Mouse (Mus musculus) macrophage (primary cell): ENCODE measurements around the gene Spo11. TPM values are rescaled to one million over a fixed set of nuclear protein-coding genes. Genes with fewer than 3 reads are reported as not detected.

ENCODE experiments used
- H3K27ac ChIP-seq: fragments of 350-480 bp; formaldehyde crosslinking; 2 replicates; pipeline ENCODE4 v1.9.0; 2021
- H3K36me3 ChIP-seq: fragments of 350-480 bp; formaldehyde crosslinking; 2 replicates; pipeline ENCODE4 v1.9.0; 2021; ENCODE audit errors: inconsistent target
- H3K4me3 ChIP-seq: fragments of 350-480 bp; formaldehyde crosslinking; 2 replicates; pipeline ENCODE4 v1.9.0; 2021; ENCODE audit errors: inconsistent target
- H3K79me2 ChIP-seq: fragments of 350-480 bp; formaldehyde crosslinking; 2 replicates; pipeline ENCODE4 v1.9.0; 2021; ENCODE audit errors: inconsistent target
- WGBS: methylation state at CpG from one replicate; pipeline ENCODE4 v1.1.7; 2026; ENCODE audit warnings: inconsistent platforms; ENCODE audit not compliant: missing documents; 5-methylcytosine and 5-hydroxymethylcytosine counted together
- polyA plus RNA-seq: library from polyadenylated mRNA; stranded (reverse); fragments of 250-400 nt; gene quantifications from 3 replicates; pipeline ENCODE4 v1.2.4, GENCODE M21; 2018; ENCODE audit warnings: inconsistent platforms
- total RNA-seq, 78 experiments: library from RNA; depleted of rRNA; stranded (reverse); fragments of 250-400 nt; gene quantifications; 1 replicate in 9 of 78; 2 replicates in 24 of 78; 3 replicates in 43 of 78; 4 replicates in 2 of 78; pipeline ENCODE4 v1.2.4; 2018; ENCODE audit warnings: inconsistent platforms in 56 of 78

The Spo11 gene
- total RNA-seq (2018; cell fraction: chromatin; rRNA removed): not detected
- total RNA-seq (2018; cell fraction: cytosol; rRNA removed): not detected
- total RNA-seq (2018; cell fraction: nucleus; rRNA removed): not detected
- polyA plus RNA-seq: not detected in 3 replicates

DNA sequence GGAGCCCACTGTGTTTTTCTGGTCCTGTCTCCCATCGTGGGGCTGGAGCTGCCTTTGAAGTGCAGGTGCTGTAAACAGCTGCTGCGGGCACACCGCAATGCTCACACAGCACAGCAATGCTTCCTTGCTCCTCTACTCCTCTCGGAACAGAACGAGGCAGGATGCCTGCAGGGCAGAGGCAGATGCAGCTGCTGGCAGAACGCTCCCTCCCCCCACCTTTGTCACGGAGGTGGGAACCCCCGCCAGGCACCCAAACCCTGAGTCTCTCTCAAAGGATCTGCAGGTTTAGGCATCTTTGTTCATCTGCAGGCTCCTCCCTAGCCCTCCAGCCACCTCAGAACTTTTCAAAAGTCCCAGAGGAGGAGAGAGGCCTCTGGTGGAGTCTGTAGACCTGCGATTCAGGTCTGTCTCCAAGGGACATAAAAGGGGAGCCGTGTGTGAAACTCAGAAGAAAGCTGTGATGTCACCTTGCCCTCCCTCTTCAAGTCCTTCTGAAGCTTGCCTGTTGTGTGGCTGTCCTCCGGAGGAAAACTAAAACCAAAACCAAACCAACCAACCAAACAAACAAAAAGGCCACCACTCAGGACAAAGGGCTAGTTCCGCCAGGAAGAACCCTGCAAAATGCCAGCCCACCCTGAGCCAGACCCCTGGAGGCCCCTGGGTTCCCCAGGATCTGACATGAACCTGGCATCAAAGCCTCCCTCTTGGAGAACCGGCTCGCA lies at the start of gene Spo11:
Gene Spo11 (plus strand): TSS at position 292 of the 722 bp plus-strand sequence.
- Histone ChIP-seq H3K4me3 (no peak within 1 kb of the TSS), H3K27ac (no peak within 1 kb of the TSS), H3K79me2 (no peaks in the 10 kb centered on the region), H3K36me3 (no peaks in the 10 kb centered on the region)
- WGBS: 19% methylated on average over 14 of the region's 14 CpGs

GRCm38 (mm10) chr2:172929905-172930436 lies 47.5 kb upstream of the Spo11 start:
- WGBS: 90% methylated on average over 14 of the region's 14 CpGs
- no peak overlapping the region for H3K27ac ChIP-seq
- no peak overlapping the region for H3K4me3 ChIP-seq
- H3K79me2 ChIP-seq: no peaks in the 10 kb centered on the region
- H3K36me3 ChIP-seq: no peaks in the 10 kb centered on the region

GRCm38 (mm10) chr2:172931137-172931898 lies 46.2 kb upstream of the Spo11 start:
- no peaks in the 10 kb centered on the region for H3K79me2 ChIP-seq
- WGBS: 83% methylated on average over 17 of the region's 17 CpGs
- H3K36me3 ChIP-seq: no peaks in the 10 kb centered on the region
- H3K27ac ChIP-seq: no peak overlapping the region
- H3K4me3 ChIP-seq: no peak overlapping the region

- 1% methylated on average over 34 of the region's 34 CpGs for WGBS
- Histone ChIP-seq H3K4me3 (no peak overlapping the region), H3K27ac (no peak overlapping the region), H3K36me3 (no peaks in the 10 kb centered on the region), H3K79me2 (no peaks in the 10 kb centered on the region)
These were observed 43.7 kb upstream of the Spo11 start for GRCm38 (mm10) chr2:172933631-172934419.

DNA sequence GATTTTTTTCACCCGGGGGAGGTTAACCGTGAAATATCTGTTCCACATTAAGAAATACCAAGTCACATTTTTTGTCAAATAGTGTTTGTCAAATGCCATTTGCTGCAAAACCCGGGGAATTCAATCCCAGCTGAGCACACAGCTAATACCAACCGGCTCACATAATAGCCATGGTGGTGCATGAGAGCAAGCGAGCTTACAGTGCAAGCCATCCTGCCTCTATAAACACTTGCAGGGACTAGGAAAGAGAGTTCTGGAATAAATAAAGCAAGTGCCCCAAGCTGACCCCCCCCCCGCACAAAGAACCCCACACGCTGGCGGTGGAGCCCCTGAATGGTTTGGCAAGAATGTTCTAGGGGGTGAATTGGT lies 43.1 kb upstream of the Spo11 start:
- H3K4me3 ChIP-seq: no peak overlapping the region
- 26% methylated on average over 8 of the region's 8 CpGs for WGBS
- H3K79me2 ChIP-seq: no peaks in the 10 kb centered on the region
- H3K36me3 ChIP-seq: no peaks in the 10 kb centered on the region
- H3K27ac ChIP-seq: no peak overlapping the region

- no peak overlapping the region for H3K4me3 ChIP-seq
- 56% methylated on average over 30 of the region's 30 CpGs for WGBS
- no peak overlapping the region for H3K27ac ChIP-seq
- H3K79me2 ChIP-seq: no peaks in the 10 kb centered on the region
- no peaks in the 10 kb centered on the region for H3K36me3 ChIP-seq
These were observed 42.4 kb upstream of the Spo11 start for GRCm38 (mm10) chr2:172934891-172935740.

DNA sequence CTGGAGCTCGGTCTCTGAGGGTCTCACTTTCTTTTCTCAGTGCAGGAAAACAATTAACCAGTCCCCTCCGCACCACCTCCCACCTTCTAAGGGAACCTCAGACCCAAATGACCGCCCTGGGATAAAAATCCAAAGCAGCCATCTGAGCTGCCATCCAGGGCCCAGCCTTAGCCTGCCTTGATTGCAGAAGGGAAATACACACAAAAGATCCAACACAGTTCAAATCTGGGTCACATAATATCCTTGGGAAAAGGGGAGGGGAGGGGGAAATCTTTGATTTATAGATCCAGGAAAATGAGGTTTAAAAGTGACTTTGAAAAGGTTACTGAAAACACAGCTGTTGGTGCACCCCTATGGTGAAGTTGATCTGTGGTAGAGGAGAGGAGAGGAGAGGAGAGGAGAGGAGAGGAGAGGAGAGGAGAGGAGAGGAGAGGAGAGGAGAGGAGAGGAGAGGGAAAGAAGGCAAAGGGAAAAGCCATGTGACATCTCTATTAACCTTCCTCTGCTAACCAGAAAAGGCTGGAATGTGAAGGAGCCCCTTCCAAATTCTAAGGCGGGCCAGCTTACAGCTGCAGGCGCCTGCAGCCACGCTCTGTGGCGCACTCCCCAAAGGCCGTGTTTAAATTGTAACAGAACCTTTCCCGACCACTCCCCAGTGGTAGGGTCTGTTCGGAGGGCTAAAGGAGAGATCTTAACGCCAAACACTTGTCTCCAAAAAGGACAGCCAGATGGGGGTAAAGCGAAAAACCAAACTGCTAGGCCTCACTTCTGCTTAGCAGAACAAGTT lies 41.5 kb upstream of the Spo11 start:
- WGBS: 87% methylated on average over 12 of the region's 12 CpGs

GRCm38 (mm10) chr2:172936844-172937243 lies 40.7 kb upstream of the Spo11 start:
- Histone ChIP-seq H3K4me3 (no peak overlapping the region), H3K36me3 (no peaks in the 10 kb centered on the region), H3K79me2 (no peaks in the 10 kb centered on the region), H3K27ac (no peak overlapping the region)
- 89% methylated on average over 5 of the region's 5 CpGs for WGBS

More for the DNA sequence above, 41.5 kb upstream of the Spo11 start:
- Histone ChIP-seq H3K4me3 (no peak overlapping the region), H3K36me3 (no peaks in the 10 kb centered on the region), H3K79me2 (no peaks in the 10 kb centered on the region), H3K27ac (no peak overlapping the region)

- WGBS: 72% methylated on average over 12 of the region's 12 CpGs
- Histone ChIP-seq H3K4me3 (no peak overlapping the region), H3K27ac (no peak overlapping the region), H3K79me2 (no peaks in the 10 kb centered on the region), H3K36me3 (no peaks in the 10 kb centered on the region)
These were observed 39.9 kb upstream of the Spo11 start for GRCm38 (mm10) chr2:172937326-172938190.

DNA sequence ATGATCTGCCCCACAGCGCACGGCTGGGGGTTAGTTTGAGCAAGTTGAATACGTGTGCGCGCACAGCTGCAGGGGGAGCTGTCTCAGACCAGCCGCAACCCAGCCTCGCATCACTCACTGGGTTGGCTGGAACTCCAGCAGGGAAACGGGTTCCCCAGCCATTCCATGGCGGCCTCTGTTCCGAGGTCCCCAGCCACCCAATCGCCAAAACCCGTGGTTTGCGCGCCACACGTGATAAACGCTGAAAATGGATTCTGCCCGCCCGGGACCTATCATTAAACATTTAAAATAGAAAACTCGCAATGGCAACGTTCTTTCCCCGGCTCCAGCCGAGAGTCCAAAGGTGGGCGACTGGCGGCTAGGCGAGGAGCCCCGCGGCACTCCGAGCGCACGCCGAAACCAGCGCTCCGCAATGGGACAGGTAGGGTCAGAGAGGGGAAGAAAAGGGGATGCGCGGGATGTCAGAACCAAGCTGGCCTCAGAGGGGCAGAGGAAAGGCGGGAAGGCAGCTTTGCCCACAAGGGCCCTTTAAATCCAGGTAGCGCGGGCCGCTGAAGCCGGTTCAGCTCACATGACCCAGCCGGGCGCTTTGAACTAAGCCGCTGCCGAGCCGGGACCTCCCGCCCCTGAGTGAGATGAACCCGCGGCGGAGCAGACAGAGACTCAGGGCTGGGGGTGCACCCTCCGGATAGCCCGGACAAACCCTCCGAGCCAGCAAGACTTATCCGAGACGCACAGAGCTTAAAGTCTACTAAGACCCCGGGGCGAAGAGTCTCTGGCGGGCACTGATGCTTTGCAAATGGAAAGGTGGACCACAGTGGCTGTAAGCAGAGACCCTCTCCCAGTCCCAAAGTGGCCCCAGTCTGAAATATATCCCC lies 38.5 kb upstream of the Spo11 start:
- H3K27ac ChIP-seq: no peak overlapping the region
- no peak overlapping the region for H3K4me3 ChIP-seq
- H3K36me3 ChIP-seq: no peaks in the 10 kb centered on the region
- H3K79me2 ChIP-seq: no peaks in the 10 kb centered on the region
- 1% methylated on average over 53 of the region's 57 CpGs for WGBS

GRCm38 (mm10) chr2:172939639-172940002 lies 37.9 kb upstream of the Spo11 start:
- Histone ChIP-seq H3K36me3 (no peaks in the 10 kb centered on the region), H3K27ac (no peak overlapping the region), H3K4me3 (no peak overlapping the region), H3K79me2 (no peaks in the 10 kb centered on the region)
- WGBS: under 1% methylated on average over 26 of the region's 26 CpGs
